8 mouse cellular contexts compared by ENCODE assay signal in the genomic region with DNA sequence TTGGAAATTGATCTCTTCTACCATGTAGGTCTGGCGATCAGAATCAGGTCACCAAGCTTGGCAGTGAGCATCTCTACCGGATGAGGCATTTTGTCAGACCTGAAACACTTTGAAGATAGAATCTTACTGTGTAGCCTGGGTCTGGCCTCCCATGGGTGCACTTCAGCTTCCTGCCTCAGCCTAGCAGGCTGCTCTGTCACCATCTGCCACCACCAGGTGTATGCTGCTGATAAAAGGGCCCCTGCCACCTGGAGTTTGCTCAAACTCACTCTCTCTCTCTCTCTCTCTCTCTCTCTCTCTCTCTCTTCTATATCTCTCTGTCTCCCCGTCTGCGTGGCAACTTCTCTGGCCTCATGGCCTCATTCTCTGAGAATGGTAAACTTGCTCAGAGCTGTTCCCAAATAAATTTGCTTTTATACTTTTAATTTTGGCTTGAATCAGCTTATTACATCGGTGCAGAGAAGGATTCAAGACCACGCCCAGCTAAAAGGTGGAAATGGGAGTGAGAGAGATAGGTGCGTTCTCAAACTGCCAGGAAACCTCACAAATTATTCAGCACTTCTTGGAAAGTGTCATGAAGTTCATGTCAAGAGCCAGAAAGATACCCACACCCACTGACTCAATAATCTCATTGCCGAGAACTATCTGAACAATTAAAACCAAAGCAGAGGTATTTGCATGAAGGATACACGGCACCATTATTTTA. TPM values are rescaled to one million over a fixed set of nuclear protein-coding genes. Genes with fewer than 3 reads are reported as not detected.
A peak's percentile ranks its signal among the peaks of the same experiment; 100 is the strongest.
DNase-seq lines count a peak whose midpoint lies in the region; ATAC-seq lines count a peak whose summit lies in the region.

No protein-coding gene starts in this region.

- 81% methylated on average over 9 of the region's 9 CpGs for WGBS in lung, embryonic 16.5 days
- WGBS in embryonic facial prominence, embryonic 14.5 days, result 90% methylated on average over 9 of the region's 9 CpGs
- WGBS in liver, embryonic 15.5 days (ENCODE audit: insufficient replicate concordance), result 29% methylated on average over 9 of the region's 9 CpGs

- no peak overlapping the region for H3K4me2 ChIP-seq in lung, embryonic 16.5 days (ENCODE audit: low read depth, low read length)
- no peak overlapping the region for H3K4me2 ChIP-seq in embryonic facial prominence, embryonic 14.5 days (ENCODE audit: low read depth, low read length)
- H3K4me2 ChIP-seq in liver, embryonic 15.5 days, result peak overlapping the region; percentile 60

- no peak overlapping the region for H3K9ac ChIP-seq in lung, embryonic 16.5 days (ENCODE audit: low read length)
- H3K9ac ChIP-seq in embryonic facial prominence, embryonic 14.5 days (ENCODE audit: low read depth, low read length), result no peak overlapping the region
- no peak overlapping the region for H3K9ac ChIP-seq in liver, embryonic 15.5 days

- peaks cover 20% of the 10 kb centered on the region for H3K4me1 ChIP-seq in lung, embryonic 16.5 days (replicated peaks; ENCODE audit: control insufficient read depth, insufficient read depth, low read length)
- H3K4me1 ChIP-seq in embryonic facial prominence, embryonic 14.5 days (ENCODE audit: control insufficient read depth, insufficient read depth, low read length), result peaks cover 8% of the 10 kb centered on the region; the same call in 1 of the 2 replicates
- H3K4me1 ChIP-seq in liver, embryonic 15.5 days (replicated peaks), result peaks cover 40% of the 10 kb centered on the region

- H3K27ac ChIP-seq in lung, embryonic 16.5 days (ENCODE audit: low read length), result peak overlapping the region; percentile 78; the same call in 1 of the 2 replicates
- peak overlapping the region; percentile 18 for H3K27ac ChIP-seq in embryonic facial prominence, embryonic 14.5 days (replicated peaks; ENCODE audit: low read depth, low read length)
- peak overlapping the region; percentile 56 for H3K27ac ChIP-seq in liver, embryonic 15.5 days (replicated peaks)

- no peak overlapping the region for H3K4me3 ChIP-seq in lung, embryonic 16.5 days (ENCODE audit: low read length)
- no peak overlapping the region for H3K4me3 ChIP-seq in embryonic facial prominence, embryonic 14.5 days (ENCODE audit: low read depth, low read length)
- H3K4me3 ChIP-seq in liver, embryonic 15.5 days (replicated peaks), result no peak overlapping the region

- no peak for DNase-seq in lung, postnatal 4 days
- DNase-seq in embryonic facial prominence, embryonic 14.5 days (ENCODE audit: low spot score), result no peak
- DNase-seq in thymus, postnatal 10 days (ENCODE audit: low spot score in 2 of 2), result peak; percentile 42 to 70
- no peak for DNase-seq in right cerebral cortex, adult 2 months (ENCODE audit: low spot score in 2 of 2)
- no peak for DNase-seq in natural killer cell, adult 2 months (ENCODE audit: low spot score in 2 of 2)
- no peak for DNase-seq in lung, adult 18-20 months

- ATAC-seq in lung, embryonic 16.5 days (ENCODE audit: low read depth), result no peak
- no peak for ATAC-seq in embryonic facial prominence, embryonic 14.5 days (ENCODE audit: low read depth)
- peak; percentile 87 for ATAC-seq in liver, embryonic 15.5 days (ENCODE audit: insufficient read depth)

- H3K27me3 ChIP-seq in lung, embryonic 16.5 days (ENCODE audit: control insufficient read depth, insufficient read depth, low read depth, low read length), result no peaks in the 10 kb centered on the region
- H3K27me3 ChIP-seq in embryonic facial prominence, embryonic 14.5 days (replicated peaks; ENCODE audit: control insufficient read depth, insufficient read depth, low read length), result no peaks in the 10 kb centered on the region
- H3K27me3 ChIP-seq in liver, embryonic 15.5 days, result no peaks in the 10 kb centered on the region

- 0 out of 2 replicates have a peak, but pooled peaks cover 3% of the 10 kb centered on the region for H3K9me3 ChIP-seq in lung, embryonic 16.5 days (ENCODE audit: control insufficient read depth, low read length)
- no peaks in the 10 kb centered on the region for H3K9me3 ChIP-seq in embryonic facial prominence, embryonic 14.5 days (ENCODE audit: control insufficient read depth, low read length)
- H3K9me3 ChIP-seq in liver, embryonic 15.5 days (replicated peaks), result no peaks in the 10 kb centered on the region

- no peaks in the 10 kb centered on the region for H3K36me3 ChIP-seq in lung, embryonic 16.5 days (ENCODE audit: control insufficient read depth, insufficient read depth, low read length)
- no peaks in the 10 kb centered on the region for H3K36me3 ChIP-seq in embryonic facial prominence, embryonic 14.5 days (ENCODE audit: control insufficient read depth, insufficient read depth, low read length)
- no peaks in the 10 kb centered on the region for H3K36me3 ChIP-seq in liver, embryonic 15.5 days (replicated peaks)

RNA-seq across cellular contexts. Expression of a gene that starts 32.0 kb away (rescaled TPM):
- 6.8 and 7.4 TPM in 2 replicates for polyA plus RNA-seq in lung, embryonic 16.5 days (2015; fragmentation: Nextera tagmentation; extraction: Ambion mirVana)
- 4.2 and 4.7 TPM in 2 replicates for polyA plus RNA-seq in embryonic facial prominence, embryonic 14.5 days (2014; fragmentation: Nextera tagmentation; extraction: Ambion mirVana)
- 0.82 and 0.94 TPM in 2 replicates for polyA plus RNA-seq in liver, embryonic 15.5 days (2015; fragmentation: Nextera tagmentation; extraction: Ambion mirVana)

RNA-seq across cellular contexts. Expression of a gene that starts 35.4 kb away (rescaled TPM):
- 26.2 and 32.1 TPM in 2 replicates for polyA plus RNA-seq in lung, embryonic 16.5 days (2015; fragmentation: Nextera tagmentation; extraction: Ambion mirVana)
- 28.1 and 31.5 TPM in 2 replicates for polyA plus RNA-seq in embryonic facial prominence, embryonic 14.5 days (2014; fragmentation: Nextera tagmentation; extraction: Ambion mirVana)
- 14.1 and 14.8 TPM in 2 replicates for polyA plus RNA-seq in liver, embryonic 15.5 days (2015; fragmentation: Nextera tagmentation; extraction: Ambion mirVana)

Comparison
In these comparisons a context has a peak if more than half of its experiments do, and no peak if none do; other contexts are left out.
1. H3K27ac ChIP-seq: peak in every context shown above with its lines; median percentile 78 in lung, embryonic 16.5 days; 56 in liver, embryonic 15.5 days; 18 in embryonic facial prominence, embryonic 14.5 days.
2. DNase-seq: peak in thymus, postnatal 10 days (2 of 2); none in lung, postnatal 4 days (0 of 2), embryonic facial prominence, embryonic 14.5 days (single experiment), right cerebral cortex, adult 2 months (0 of 2), natural killer cell, adult 2 months (0 of 2) and lung, adult 18-20 months (0 of 2).